Mouse (Mus musculus): ENCODE data around the gene March6.

GRCm38 (mm10) chr15:31538346-31538745, 7.5 kb upstream of the March6 start:
- TF ChIP-seq CTCF (IDR thresholded peaks at IDR 0.05; ENCODE audit: borderline replicate concordance, control insufficient read depth, extremely low read depth, insufficient read depth, low read length, poor library complexity) (no peak), POLR2A (IDR thresholded peaks at IDR 0.05; ENCODE audit: control insufficient read depth, extremely low read depth, insufficient read depth, low read length, poor library complexity) (no peak)
